Mouse (Mus musculus): ENCODE results near the gene 1190002N15Rik. TPM values are rescaled to one million over a fixed set of nuclear protein-coding genes. Genes with fewer than 3 reads are reported as not detected.
A peak's percentile ranks its signal among the peaks of the same experiment; 100 is the strongest.

1190002N15Rik gene
- 19.8 and 24.6 TPM in 2 replicates for total RNA-seq (2021)
- long read RNA-seq, experiment 1, transcript 1190002N15Rik-201 (3 exons, 3,950 nt), result major isoform, 13 of 13 reads
- long read RNA-seq, experiment 1, partial matches to known transcripts, result 0 of 13 reads
- long read RNA-seq, experiment 1, other reads (novel, unspliced or antisense), result 0 of 13 reads
- long read RNA-seq, experiment 2, transcript 1190002N15Rik-201 (3 exons, 3,950 nt), result major isoform, 11 of 11 reads
- long read RNA-seq, experiment 2, partial matches to known transcripts, result 0 of 11 reads
- long read RNA-seq, experiment 2, other reads (novel, unspliced or antisense), result 0 of 11 reads

- DNase-seq, result peak; percentile 97
Observed at GRCm38 (mm10) chr9:94537970-94538822, at the start of gene 1190002N15Rik. 1190002N15Rik (minus strand) TSS chr9:94538081.

GRCm38 (mm10) chr9:94582309-94582708, 44.4 kb upstream of the 1190002N15Rik start:
- no peak for DNase-seq

- no peak for DNase-seq
Observed at GRCm38 (mm10) chr9:94581661-94582060, 43.8 kb upstream of the 1190002N15Rik start.

GRCm38 (mm10) chr9:94580071-94580737, 42.3 kb upstream of the 1190002N15Rik start:
- no peak for DNase-seq

- no peak for DNase-seq
Observed at GRCm38 (mm10) chr9:94571802-94572201, 33.9 kb upstream of the 1190002N15Rik start.

GRCm38 (mm10) chr9:94568386-94568785, 30.5 kb upstream of the 1190002N15Rik start:
- no peak for DNase-seq

- DNase-seq, result no peak
Observed at GRCm38 (mm10) chr9:94567722-94568314, 29.9 kb upstream of the 1190002N15Rik start.

- no peak for DNase-seq
Observed at GRCm38 (mm10) chr9:94556776-94557514, 19.1 kb upstream of the 1190002N15Rik start.

- no peak for DNase-seq
Observed at GRCm38 (mm10) chr9:94556249-94556648, 18.4 kb upstream of the 1190002N15Rik start.

- DNase-seq, result no peak
Observed at GRCm38 (mm10) chr9:94550493-94551095, 12.7 kb upstream of the 1190002N15Rik start.

- no peak for DNase-seq
Observed at GRCm38 (mm10) chr9:94543881-94544280, 6.0 kb upstream of the 1190002N15Rik start.

- no peak for DNase-seq
Observed at GRCm38 (mm10) chr9:94540343-94541095, 2.6 kb upstream of the 1190002N15Rik start.

GRCm38 (mm10) chr9:94539346-94539865, 1.5 kb upstream of the 1190002N15Rik start:
- DNase-seq, result no peak

- DNase-seq, result no peak
Observed at GRCm38 (mm10) chr9:94538823-94539143, 902 bp upstream of the 1190002N15Rik start.

- DNase-seq, result peak; percentile 77
Observed at GRCm38 (mm10) chr9:94537051-94537917, 597 bp downstream of the 1190002N15Rik start.

- DNase-seq, result no peak
Observed at GRCm38 (mm10) chr9:94536261-94536905, 1.5 kb downstream of the 1190002N15Rik start.

- peak; percentile 6 for DNase-seq
Observed at GRCm38 (mm10) chr9:94534795-94535194, 3.1 kb downstream of the 1190002N15Rik start.

GRCm38 (mm10) chr9:94534226-94534625, 3.7 kb downstream of the 1190002N15Rik start:
- DNase-seq, result no peak

- peak; percentile 37 for DNase-seq
Observed at GRCm38 (mm10) chr9:94533641-94534040, 4.2 kb downstream of the 1190002N15Rik start.
